Mouse (Mus musculus) cortical plate, adult 2 months (tissue): ENCODE measurements around the gene Stpg4. TPM values are rescaled to one million over a fixed set of nuclear protein-coding genes. Genes with fewer than 3 reads are reported as not detected.
A peak's percentile ranks its signal among the peaks of the same experiment; 100 is the strongest.

ENCODE experiments used
- H3K27ac ChIP-seq: fragments of 200-500 bp; 2 replicates; pipeline ENCODE4 v1.5.1; 2012; ENCODE audit warnings: low read length, control low read depth, inconsistent platforms; ENCODE audit not compliant: insufficient read depth
- H3K4me1 ChIP-seq: fragments of 200-500 bp; 2 replicates; pipeline ENCODE4 v1.6.1; 2011; ENCODE audit warnings: low read length; ENCODE audit not compliant: control insufficient read depth, insufficient read depth
- H3K4me3 ChIP-seq: fragments of 200-500 bp; 2 replicates; pipeline ENCODE4 v1.5.1; 2011; ENCODE audit warnings: mild to moderate bottlenecking, low read length, control low read depth; ENCODE audit not compliant: insufficient read depth
- CTCF ChIP-seq: fragments of 200-500 bp; IDR thresholded peaks from 2 replicates; pipeline ENCODE4 v1.5.1; 2011; ENCODE audit warnings: mild to moderate bottlenecking, control low read depth, low read length; ENCODE audit not compliant: insufficient read depth; ENCODE audit errors: extremely low read depth
- POLR2A ChIP-seq: fragments of 200-500 bp; IDR thresholded peaks from 2 replicates; pipeline ENCODE4 v1.6.1; 2011; ENCODE audit warnings: mild to moderate bottlenecking, low read length, control low read depth; ENCODE audit not compliant: insufficient read depth; ENCODE audit errors: extremely low read depth
- polyA plus RNA-seq: library from polyadenylated mRNA; depleted of rRNA; stranded (reverse); fragments of >200 nt; gene quantifications from 2 replicates; pipeline ENCODE4 v1.2.3, GENCODE M21; 2012

The Stpg4 gene
- polyA plus RNA-seq, 1 experiment: not detected

DNA sequence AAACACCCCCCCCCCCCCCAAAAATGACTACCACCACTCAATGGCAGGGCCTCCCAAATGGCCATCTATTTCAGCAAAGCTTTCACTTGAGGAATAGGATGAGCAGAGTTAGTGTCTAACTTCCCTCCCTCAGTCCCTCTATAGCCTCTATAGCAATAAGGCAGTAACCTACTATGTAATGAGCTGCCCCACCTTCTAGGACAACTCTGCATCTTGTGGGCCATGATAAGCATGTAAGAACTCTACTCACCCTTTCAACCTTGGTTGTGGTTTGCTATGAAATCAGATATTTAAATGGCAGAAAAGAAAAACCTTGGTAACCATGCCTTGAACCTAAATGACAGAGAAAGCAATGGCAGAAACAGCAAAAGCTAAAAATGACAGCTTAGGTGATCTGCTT lies 4.8 kb upstream of the Stpg4 start:
- no peak overlapping the region for H3K4me3 ChIP-seq
- no peak for TF ChIP-seq POLR2A
- H3K4me1 ChIP-seq: peaks cover under 1% of the 10 kb centered on the region
- H3K27ac ChIP-seq: no peak overlapping the region; the same call in 1 of the 2 replicates

DNA sequence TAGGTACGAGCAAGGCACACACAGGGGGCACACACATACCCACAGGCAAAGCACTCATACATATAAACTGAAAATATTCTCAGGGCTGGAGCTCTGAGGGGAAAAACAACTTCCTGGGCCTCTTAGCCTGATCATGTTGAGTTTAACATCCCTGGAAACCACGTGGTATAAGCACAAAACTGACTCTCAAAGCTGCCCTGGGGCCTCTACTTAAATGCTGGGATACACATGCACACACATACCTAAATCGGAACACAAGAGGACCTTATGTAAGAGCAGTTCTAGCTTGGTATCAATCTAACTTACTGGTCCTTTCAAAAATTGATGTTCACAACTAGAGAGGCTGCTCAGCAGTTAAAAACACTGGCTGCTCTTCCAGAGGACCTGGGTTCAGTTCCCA lies 1.9 kb upstream of the Stpg4 start:
- no peak for TF ChIP-seq POLR2A
- TF ChIP-seq CTCF: no peak
- Histone ChIP-seq H3K27ac (no peak overlapping the region), H3K4me1 (no peaks in the 10 kb centered on the region), H3K4me3 (no peak overlapping the region)

DNA sequence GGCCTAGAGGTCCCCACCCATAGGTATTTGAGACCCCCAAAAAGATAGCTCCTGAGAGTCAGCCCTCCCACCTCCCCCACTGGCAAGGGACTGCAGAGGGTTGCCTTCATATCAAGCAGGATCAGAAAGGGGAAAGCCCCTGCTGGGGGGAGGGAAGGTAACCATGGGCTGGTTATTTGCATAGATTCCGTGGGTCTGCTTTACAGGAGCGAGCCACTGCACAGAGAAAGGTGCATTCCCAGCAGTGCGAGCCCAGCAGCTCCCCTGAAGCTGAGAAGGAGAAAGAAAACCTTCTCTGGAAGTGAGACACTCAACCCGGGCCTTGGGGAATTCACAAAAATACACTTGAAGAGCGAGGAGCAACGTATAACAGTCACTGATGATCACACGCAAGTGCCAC lies 9.5 kb downstream of the Stpg4 start:
- TF ChIP-seq POLR2A (no peak), CTCF (no peak)
- Histone ChIP-seq H3K4me3 (no peak overlapping the region), H3K27ac (no peak overlapping the region), H3K4me1 (no peaks in the 10 kb centered on the region)

DNA sequence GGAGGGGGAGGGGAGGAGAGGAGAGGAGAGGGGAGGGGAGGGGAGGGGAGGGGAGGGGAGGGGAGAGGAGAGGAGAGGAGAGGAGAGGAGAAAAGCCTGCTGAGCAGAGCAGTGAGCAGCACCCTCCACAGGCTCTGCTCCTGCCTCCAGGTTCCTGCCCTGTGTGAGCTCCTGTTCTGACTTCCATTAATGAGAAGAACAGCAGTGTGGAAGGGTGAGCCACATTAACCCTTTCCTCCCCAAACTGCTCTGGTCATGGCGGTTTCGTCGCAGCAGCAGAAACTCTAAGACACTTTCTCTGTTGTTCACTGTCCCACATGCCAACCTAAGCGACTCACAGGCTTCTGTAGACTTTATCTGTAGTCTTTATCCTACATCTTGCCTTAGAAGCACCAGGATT lies 20.9 kb downstream of the Stpg4 start:
- H3K27ac ChIP-seq: no peak overlapping the region
- no peak for TF ChIP-seq CTCF
- TF ChIP-seq POLR2A: no peak
- no peak overlapping the region for H3K4me3 ChIP-seq
- H3K4me1 ChIP-seq: no peaks in the 10 kb centered on the region

DNA sequence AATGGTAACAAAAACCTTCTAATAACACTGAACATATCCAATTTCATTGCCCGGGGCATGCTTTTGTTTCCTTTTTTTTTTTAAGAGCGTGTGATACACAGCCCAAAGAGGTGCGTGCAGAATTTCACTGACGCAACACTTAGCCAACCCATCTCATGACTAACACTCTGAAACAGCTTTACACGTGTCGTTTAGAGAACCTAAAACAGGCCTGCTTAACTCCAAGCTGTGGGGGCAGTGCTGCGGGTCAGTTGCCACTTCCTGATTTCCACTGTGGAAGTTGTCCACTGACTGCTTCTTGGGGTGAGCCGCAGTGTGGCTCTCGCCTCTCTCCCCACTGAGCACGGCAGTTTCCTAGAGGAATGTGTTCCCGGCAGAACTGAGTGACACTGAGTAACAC lies 22.0 kb downstream of the Stpg4 start:
- H3K27ac ChIP-seq: no peak overlapping the region
- TF ChIP-seq POLR2A (no peak), CTCF (no peak)
- H3K4me1 ChIP-seq: no peaks in the 10 kb centered on the region
- no peak overlapping the region for H3K4me3 ChIP-seq

DNA sequence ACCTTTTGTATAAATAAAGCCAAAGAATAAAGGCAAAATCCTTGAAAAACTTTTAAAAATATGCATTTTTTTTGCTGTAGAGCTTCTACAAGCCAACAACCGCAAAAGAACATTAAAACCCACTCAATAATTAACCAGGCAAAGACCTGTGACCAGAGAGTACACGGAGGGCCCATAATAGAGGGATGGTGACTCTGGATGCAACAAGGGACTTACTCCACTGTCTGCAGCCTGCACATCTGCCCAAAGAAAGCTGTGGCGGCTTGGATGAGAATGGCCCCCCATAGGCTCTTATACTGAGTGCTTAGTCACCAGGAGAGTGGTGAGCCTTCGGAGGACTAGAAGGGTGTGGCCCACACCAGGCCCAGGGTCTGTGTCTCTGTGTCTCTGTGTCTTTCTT lies 24.1 kb downstream of the Stpg4 start:
- Histone ChIP-seq H3K27ac (no peak overlapping the region), H3K4me1 (no peaks in the 10 kb centered on the region), H3K4me3 (no peak overlapping the region)
- TF ChIP-seq POLR2A: no peak
- no peak for TF ChIP-seq CTCF

DNA sequence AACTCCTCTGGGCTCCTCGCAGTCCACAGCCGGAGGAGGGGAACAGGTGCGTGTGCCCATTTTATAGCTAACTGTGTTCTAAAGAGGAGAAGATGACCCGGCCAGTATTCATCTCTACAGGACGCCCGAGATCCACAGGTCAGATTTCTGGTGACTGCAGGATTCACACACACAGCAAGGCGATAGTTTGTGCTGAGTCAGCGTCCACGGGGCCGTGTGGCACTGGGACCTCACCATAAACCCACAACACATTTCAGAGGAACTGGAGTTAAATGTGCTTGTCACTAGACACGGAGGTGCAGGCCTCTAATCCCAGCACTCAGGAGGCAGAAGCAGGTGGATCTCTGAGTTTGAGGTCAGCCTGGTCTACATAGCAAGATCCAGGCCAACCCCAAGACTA lies 25.1 kb downstream of the Stpg4 start:
- no peak for TF ChIP-seq CTCF
- TF ChIP-seq POLR2A: no peak

DNA sequence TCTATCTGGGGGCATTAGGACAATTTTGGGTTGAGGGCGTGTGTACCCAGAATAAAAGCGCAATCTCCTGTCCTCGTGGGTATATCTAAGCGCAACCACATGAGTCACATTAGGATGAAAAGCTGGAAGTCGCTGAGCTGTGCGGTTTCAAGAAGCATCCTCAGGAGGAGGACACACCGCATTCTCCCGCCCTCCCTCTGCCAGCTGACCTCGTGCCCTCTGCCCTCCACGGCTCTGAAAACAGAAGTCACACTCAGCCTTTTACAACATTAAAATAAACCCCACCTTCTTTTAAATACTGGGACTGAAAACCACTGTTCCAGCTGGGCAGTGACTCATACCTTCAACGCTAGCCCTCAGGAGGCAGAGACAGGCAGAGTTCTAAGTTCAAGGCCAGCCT lies 30.5 kb downstream of the Stpg4 start:
- TF ChIP-seq CTCF (no peak), POLR2A (no peak)
- no peaks in the 10 kb centered on the region for H3K4me1 ChIP-seq
- H3K27ac ChIP-seq: no peak overlapping the region
- H3K4me3 ChIP-seq: no peak overlapping the region

More for the DNA sequence above, 25.1 kb downstream of the Stpg4 start:
- Histone ChIP-seq H3K4me3 (no peak overlapping the region), H3K27ac (no peak overlapping the region), H3K4me1 (no peaks in the 10 kb centered on the region)

DNA sequence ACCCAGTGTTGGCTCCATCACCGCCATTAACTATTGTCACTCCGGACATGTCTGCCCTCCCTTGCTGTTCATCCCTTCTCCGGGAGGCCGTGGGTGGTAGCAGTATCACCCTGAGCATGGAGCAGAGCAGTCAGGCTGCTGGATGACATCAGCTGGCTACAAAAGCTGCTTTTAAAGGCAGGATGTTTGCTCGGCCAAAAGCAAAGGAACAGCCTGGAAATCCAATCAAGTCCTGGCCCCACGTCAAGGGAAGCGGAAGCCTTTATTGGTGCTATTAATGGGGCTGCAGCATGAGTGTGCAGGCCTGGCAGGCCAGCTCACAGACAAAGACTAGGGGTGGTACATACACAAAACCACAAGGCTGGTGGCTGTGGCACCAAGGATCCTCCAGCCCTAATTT lies 36.3 kb downstream of the Stpg4 start:
- H3K27ac ChIP-seq: peak overlapping the region; percentile 20; the same call in 1 of the 2 replicates
- TF ChIP-seq CTCF (no peak), POLR2A (no peak)
- H3K4me1 ChIP-seq: peaks cover 4% of the 10 kb centered on the region; the same call in 1 of the 2 replicates

DNA sequence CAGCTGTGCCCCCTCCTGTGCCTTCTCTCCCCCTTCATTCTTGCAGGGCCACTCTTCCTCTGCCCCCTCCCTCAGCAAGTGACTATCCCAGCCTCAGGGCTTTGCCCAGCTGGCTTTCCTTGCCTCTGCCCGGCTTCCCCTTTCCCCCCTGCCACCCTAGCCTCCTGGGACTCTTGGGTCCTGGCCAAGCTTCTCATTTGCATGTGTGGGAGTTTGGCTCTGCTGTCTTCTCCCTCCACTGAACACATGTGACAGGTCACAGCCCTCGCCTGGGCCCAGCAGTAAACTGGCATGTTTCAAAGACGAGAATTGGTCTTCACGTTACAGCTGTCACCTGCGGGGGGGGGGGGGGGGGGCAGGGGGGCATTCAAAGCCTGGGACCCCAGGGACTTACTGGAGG lies 40.5 kb downstream of the Stpg4 start:
- Histone ChIP-seq H3K27ac (no peak overlapping the region), H3K4me3 (no peak overlapping the region), H3K4me1 (peaks cover 4% of the 10 kb centered on the region; the same call in 1 of the 2 replicates)
- TF ChIP-seq CTCF (no peak), POLR2A (no peak)

More for the DNA sequence above, 36.3 kb downstream of the Stpg4 start:
- no peak overlapping the region for H3K4me3 ChIP-seq
